Mouse (Mus musculus): ENCODE measurements around the gene Arpc4. TPM values are rescaled to one million over a fixed set of nuclear protein-coding genes. Genes with fewer than 3 reads are reported as not detected.

The Arpc4 gene
- total and polyA plus RNA-seq, 3 experiments = 150 to 314 (median 202) TPM

DNA sequence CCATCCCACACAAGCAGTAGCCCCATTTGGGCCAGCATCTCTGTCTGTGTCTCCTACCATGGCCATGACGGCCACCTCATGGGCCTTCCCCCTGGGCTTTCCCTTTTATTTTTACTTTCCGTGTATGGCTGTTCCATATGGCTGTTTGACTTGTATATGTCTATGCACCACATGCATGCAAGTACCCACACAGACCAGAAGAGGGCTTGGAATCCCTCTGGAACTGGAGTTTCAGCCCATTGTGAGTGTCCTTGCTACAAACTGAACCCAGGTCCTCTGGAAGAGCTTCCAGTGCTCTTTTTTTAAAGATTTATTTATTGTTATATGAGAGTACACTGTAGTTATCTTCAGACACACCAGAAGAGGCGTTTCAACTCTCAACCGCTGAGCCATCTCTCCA is 16.4 kb upstream of the Arpc4 start:
- Histone ChIP-seq H3K4me2 (ENCODE audit: insufficient read depth, low read depth, poor library complexity, severe bottlenecking) (no peak overlapping the region), H3K79me2 (replicated peaks; ENCODE audit: control insufficient read depth, extremely low read depth, insufficient read depth, poor library complexity, severe bottlenecking) (no peaks in the 10 kb centered on the region), H3K27me3 (replicated peaks) (peaks cover 3% of the 10 kb centered on the region), H3K36me3 (replicated peaks in 1 of 2; ENCODE audit: control insufficient read depth in 1 of 2, insufficient read depth in 1 of 2, low read length in 1 of 2) (peaks cover 3% of the 10 kb centered on the region in 2 experiments), H3K27ac (ENCODE audit: insufficient read depth, low read depth) (no peak overlapping the region), H3K9ac (ENCODE audit: insufficient read depth, low read depth) (no peak overlapping the region), H3K4me3 (replicated peaks in 1 of 3; ENCODE audit: low read depth in 2 of 3, low read length in 2 of 3, poor library complexity in 1 of 3) (no peak overlapping the region), H3K4me1 (ENCODE audit: control insufficient read depth in 1 of 2, insufficient read depth in 2 of 2) (peaks cover 12 to 15% of the 10 kb centered on the region in 2 experiments), H3K9me3 (replicated peaks; ENCODE audit: low read length) (no peaks in the 10 kb centered on the region)
- in situ Hi-C loops (cut with MboI; ENCODE audit: low pct_ligation_motif_present, low pct_unique_long_range_greater_than_20kb, low sequenced_read_pairs) (no loop called here), dilution Hi-C loops (cut with MboI; ENCODE audit: extremely low pct_ligation_motif_present, extremely low pct_unique_long_range_greater_than_20kb, low sequenced_read_pairs) (no loop called here)
- TF ChIP-seq RAD21 (IDR thresholded peaks at IDR 0.05; ENCODE audit: low read depth, low read length) (peak; percentile 12), TCF12 (IDR thresholded peaks at IDR 0.05; ENCODE audit: low read depth, low read length) (no peak), MXI1 (IDR thresholded peaks at IDR 0.05; ENCODE audit: low read depth, low read length) (0 out of 2 replicates have a peak, but pooled peaks have one; percentile 32), SIN3A (IDR thresholded peaks at IDR 0.05; ENCODE audit: low read length) (no peak), IRF4 (IDR thresholded peaks at IDR 0.05; ENCODE audit: low read depth, low read length) (0 out of 2 replicates have a peak, but pooled peaks have one; percentile 8), JUN (IDR thresholded peaks at IDR 0.05; ENCODE audit: insufficient read depth, low read depth, low read length) (no peak), CTCF (conservative IDR thresholded peaks at IDR 0.05 in 1 of 2, IDR thresholded peaks at IDR 0.05 in 1 of 2; ENCODE audit: low read depth in 2 of 2, low read length in 2 of 2) (peak in 1 of 2 experiments; percentile 40; a peak in 2 of 4 replicates), SMC3 (IDR thresholded peaks at IDR 0.05; ENCODE audit: low read depth, low read length) (peak; percentile 17; the same call in 1 of the 2 replicates), KAT2A (IDR thresholded peaks at IDR 0.05; ENCODE audit: insufficient replicate concordance, low read length) (no peak)
- DNase-seq (ENCODE audit: extremely low read depth) = no peak

DNA sequence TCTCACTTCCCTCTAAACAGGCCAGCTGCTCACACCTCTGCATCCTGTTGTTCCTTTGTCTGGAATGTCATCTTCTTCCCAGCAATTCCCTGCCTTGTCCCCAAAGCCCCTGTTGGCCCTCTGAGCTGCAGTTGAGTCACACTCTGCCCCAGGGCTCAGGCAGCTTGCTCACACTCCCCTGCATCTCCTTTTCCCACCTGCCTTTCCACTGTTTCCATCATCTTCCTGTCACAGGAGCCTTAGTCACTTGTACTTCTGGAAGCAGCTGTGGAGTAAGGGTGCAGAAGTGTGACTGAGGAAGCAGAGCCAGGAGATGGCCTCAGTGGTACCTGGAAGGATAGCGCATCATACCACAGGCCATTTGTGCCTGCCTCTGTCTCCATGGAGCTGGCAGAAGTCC is 15.7 kb upstream of the Arpc4 start:
- H3K79me2 ChIP-seq (replicated peaks; ENCODE audit: control insufficient read depth, extremely low read depth, insufficient read depth, poor library complexity, severe bottlenecking) = no peaks in the 10 kb centered on the region
- H3K27ac ChIP-seq (ENCODE audit: insufficient read depth, low read depth) = no peak overlapping the region
- H3K9ac ChIP-seq (ENCODE audit: insufficient read depth, low read depth) = no peak overlapping the region
- H3K4me3 ChIP-seq (replicated peaks in 1 of 3; ENCODE audit: low read depth in 2 of 3, low read length in 2 of 3, poor library complexity in 1 of 3) = no peak overlapping the region
- H3K27me3 ChIP-seq (replicated peaks) = peaks cover under 1% of the 10 kb centered on the region
- no peak for DNase-seq (ENCODE audit: extremely low read depth)
- peaks cover 12 to 15% of the 10 kb centered on the region in 2 experiments for H3K4me1 ChIP-seq (ENCODE audit: control insufficient read depth in 1 of 2, insufficient read depth in 2 of 2)
- TF ChIP-seq SIN3A (IDR thresholded peaks at IDR 0.05; ENCODE audit: low read length) = no peak
- no peak for TF ChIP-seq RAD21 (IDR thresholded peaks at IDR 0.05; ENCODE audit: low read depth, low read length)
- TF ChIP-seq NELFE (IDR thresholded peaks at IDR 0.05; ENCODE audit: low read depth, low read length) = no peak
- no peak for TF ChIP-seq GABPA (IDR thresholded peaks at IDR 0.05; ENCODE audit: insufficient replicate concordance, low read depth, low read length)
- TF ChIP-seq ETS1 (conservative IDR thresholded peaks at IDR 0.05; ENCODE audit: low read depth, low read length) = no peak
- no peak for TF ChIP-seq NRF1 (IDR thresholded peaks at IDR 0.05; ENCODE audit: low read depth, low read length)
- peaks cover 9 to 10% of the 10 kb centered on the region in 2 experiments for H3K36me3 ChIP-seq (replicated peaks in 1 of 2; ENCODE audit: control insufficient read depth in 1 of 2, insufficient read depth in 1 of 2, low read length in 1 of 2)
- dilution Hi-C loops (cut with MboI; ENCODE audit: extremely low pct_ligation_motif_present, extremely low pct_unique_long_range_greater_than_20kb, low sequenced_read_pairs) = no loop called here
- H3K9me3 ChIP-seq (replicated peaks; ENCODE audit: low read length) = no peaks in the 10 kb centered on the region
- in situ Hi-C loops (cut with MboI; ENCODE audit: low pct_ligation_motif_present, low pct_unique_long_range_greater_than_20kb, low sequenced_read_pairs) = no loop called here
- no peak overlapping the region for H3K4me2 ChIP-seq (ENCODE audit: insufficient read depth, low read depth, poor library complexity, severe bottlenecking)
